Mouse (Mus musculus): ENCODE measurements at regions not wholly inside any gene's neighbourhood (a gene's known extent, or its start where the extent isn't known, plus 50 kb on each side); places are given as distances from the start of the nearest gene placed in this dataset.
"Not testable (repeated sequence)": the region's sequence is repeated elsewhere in the genome, so short reads cannot be mapped to it uniquely, and the experiment has no call there.

DNA sequence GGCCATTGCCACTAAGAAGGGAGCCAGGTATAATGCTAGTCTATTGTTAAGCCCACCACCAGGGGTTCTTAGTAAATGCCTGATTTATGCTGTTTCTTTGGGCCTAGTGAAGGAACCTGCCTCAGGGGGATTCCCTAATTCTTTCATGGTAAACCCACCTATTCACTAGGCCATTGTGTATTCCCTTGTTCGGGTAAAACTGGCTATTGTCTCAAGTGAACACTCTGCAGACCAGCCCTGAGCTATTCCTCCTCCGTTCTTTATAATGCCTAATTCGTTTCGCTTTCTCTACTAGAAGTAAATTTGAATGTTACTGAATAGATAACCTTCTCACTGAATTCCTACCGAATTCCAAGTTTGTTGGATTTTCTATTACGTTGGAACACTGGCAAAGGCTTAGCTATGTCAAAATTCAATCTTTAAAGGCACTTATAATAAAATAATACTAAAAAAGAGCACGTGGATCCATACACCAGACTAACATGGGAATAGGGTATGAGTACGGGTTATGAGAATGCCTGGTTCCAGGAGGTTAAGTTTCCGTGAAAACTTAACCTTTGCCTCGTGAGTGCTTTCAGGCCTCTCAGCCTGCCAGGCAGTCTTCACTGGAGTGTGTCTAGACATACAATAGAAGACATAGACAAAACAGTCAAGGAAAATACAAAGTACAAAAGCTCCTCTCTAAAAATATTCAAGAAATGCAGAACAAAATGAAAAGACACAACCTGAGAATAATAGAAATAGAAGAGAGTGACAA lies 536.8 kb upstream of the Cntn5 start:
- peak; percentile 11 to 33 for DNase-seq

DNA sequence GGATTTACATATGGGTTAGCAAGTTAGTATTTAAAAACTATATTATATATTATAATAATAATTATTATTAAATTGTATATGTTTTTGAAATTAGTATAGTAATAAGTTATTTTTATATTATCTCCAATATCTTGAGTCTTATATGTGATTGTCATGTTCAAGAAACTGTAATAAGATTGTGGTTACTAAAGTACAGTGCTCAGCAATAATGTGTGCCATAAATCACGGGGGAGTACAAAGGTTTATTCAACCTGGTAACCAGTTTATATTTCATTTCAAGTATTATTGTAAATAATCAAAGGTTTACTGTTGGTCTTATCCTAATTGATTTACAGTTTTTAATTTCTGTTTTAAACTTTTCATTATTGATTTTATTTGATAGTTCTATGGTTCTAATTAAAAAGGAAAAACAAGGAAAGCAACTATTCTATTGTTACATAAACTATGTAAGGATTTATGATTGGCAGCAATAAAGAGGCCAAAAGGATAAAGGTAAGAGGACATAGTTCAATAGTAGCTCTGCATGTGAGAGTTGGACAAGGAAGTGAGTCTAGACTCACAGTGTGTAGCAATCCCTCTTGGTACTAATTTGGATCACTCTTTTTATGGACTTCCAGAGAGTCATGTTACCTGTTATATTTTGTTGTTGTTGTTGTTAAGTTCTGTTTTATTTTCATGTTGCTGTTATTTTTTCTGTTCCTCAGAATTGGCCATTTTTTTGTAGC lies 532.0 kb upstream of the Cntn5 start:
- no peak for DNase-seq

DNA sequence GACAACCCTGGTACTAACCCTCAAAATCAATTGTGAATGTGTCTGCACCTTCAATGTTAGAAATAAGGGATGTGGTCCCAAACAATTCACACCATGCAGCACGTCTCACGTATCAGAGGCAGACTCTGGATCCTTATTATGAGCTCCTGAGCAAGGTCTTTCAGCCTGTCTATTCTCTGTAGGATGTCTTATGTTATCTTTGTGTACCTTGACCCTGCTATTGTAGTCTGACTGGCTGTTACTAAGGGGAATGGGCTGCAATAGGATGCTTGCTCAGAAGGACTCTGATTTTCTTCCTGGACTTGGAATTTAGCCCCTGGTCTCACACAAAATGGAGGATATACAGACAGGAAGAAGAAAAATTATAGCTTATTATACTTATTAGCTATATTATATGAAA lies 531.4 kb upstream of the Cntn5 start:
- DNase-seq = no peak

DNA sequence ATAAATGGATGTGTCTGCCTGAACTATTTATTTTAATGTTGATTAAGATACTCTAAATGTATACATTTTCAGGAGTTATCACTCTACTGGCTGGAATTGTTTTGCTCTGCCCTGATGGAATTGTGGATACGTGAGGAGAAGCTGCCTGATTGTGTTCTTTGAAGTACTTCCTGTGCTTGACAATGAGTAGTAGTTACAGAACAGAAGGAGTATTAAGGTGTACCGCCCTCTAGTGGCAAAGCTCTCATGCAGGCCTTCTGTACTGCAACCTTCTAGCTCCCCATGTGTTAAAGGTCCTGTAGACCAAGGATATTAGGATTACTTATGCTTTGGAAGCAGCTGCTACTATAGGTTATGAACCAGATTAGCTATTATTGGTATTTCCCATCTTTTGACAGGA lies 530.4 kb upstream of the Cntn5 start:
- DNase-seq = peak; percentile 10 to 52

DNA sequence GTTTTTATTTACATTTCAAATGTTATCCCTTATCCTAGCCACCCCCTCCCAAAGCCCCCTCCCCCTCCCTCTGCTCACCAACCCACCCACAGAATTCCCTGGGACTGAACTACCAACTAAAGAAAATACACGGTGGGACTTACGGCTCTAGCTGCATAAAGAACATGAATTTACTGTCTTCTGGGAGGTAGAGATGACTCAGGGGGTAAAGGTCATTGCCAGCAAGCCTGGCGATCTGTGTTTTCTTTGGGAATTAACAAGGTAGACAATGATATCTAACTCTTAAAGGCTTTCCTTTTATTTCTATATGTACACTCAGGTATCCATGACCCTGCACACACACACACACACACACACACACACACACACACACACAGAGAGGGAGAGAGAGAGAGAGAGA lies 521.9 kb upstream of the Cntn5 start:
- no peak for DNase-seq

DNA sequence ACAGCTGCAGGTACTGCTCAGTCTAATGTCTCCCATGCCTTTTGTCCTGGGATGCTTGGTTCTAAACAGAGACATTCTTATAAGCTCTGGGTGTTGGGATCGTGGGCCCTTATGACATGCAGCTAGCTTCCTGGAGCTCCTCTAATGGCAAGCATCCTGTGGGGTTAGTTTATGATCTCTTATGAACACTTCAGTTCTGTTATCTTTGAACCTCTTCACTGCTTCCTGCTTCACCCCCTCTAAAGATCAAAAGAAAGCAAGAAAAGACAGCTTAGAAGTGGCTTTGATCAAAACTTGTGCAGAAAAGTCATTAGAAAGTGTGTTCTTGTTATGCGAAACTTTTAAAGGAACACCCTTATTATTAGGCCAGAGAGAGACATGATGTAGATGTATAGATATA lies 492.3 kb upstream of the Cntn5 start:
- no peak for DNase-seq

DNA sequence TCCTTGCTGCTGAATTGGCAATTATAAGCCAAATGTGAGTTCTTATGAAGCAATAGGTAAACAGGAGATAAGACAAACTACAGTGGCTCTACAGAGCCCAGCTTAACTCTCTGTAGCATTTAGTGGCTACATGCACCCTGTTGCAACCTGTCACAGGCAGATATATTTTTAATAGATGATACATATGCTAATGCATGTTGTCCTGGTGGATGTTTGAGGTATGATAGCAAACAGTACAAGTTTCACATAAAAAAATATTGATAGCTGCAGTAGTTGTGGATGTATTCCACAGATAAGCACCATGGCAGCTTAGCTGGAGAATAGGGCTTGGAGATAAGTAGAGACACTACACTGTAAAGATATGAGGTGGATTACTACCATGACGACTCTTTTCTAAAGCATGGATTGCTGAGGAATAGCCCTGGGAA lies 477.1 kb upstream of the Cntn5 start:
- no peak for DNase-seq

DNA sequence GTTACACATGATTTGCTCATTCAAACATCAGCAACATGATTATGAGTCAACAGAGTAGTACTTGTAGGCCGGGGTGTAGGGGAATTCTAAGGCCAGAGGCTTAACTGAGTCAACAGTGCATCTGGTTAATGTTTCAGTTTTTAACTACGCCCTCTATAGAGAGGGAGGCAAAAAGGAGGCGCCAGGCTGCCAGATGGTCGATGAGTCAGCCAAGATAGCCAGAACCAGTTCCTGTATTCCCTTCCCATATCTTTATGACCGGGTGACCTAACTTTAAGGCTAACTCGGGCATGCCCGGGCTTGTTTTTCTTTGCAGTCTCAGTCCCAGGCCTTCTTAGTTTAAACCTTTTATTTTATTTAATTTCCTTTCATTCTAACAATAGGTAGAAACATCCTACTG lies 476.0 kb upstream of the Cntn5 start:
- no peak for DNase-seq

DNA sequence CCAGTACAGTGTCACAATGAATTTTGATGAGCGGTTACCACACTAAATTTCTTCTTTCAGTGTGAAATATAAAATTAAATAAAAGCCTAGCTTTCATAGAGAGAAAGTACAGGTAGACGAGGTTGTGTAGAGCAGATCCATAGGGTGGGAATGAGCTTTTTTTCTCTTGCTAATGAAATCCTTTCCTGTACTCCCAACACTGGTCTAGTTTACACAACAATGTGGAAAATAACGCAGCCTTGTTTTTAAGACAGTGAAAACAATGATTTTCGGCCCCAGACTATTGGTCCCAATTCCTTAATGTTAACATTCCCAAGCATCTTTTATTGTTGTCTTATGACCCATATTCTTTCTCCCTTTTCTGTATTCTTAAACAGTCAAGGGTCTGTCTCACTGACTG lies 473.5 kb upstream of the Cntn5 start:
- no peak for DNase-seq

DNA sequence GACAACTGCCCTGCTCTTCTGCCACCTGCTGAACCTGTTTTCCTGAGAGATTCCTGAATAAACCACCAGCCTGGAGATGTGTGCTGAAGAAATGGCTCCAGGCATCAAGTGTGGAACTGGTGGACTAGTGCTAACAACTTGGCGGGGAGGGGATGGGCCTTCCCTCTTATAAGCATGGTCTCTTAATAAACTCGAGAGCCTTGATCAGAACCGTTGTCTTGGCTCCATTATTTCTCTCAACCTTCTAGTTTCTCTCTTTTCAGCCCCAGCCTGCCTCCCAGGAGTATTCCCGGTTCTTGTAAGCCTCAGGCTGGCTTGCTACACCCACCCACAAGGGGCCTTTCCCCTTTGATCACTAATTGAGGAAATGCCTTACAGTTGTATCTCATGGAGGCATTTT lies 473.0 kb upstream of the Cntn5 start:
- no peak for DNase-seq

DNA sequence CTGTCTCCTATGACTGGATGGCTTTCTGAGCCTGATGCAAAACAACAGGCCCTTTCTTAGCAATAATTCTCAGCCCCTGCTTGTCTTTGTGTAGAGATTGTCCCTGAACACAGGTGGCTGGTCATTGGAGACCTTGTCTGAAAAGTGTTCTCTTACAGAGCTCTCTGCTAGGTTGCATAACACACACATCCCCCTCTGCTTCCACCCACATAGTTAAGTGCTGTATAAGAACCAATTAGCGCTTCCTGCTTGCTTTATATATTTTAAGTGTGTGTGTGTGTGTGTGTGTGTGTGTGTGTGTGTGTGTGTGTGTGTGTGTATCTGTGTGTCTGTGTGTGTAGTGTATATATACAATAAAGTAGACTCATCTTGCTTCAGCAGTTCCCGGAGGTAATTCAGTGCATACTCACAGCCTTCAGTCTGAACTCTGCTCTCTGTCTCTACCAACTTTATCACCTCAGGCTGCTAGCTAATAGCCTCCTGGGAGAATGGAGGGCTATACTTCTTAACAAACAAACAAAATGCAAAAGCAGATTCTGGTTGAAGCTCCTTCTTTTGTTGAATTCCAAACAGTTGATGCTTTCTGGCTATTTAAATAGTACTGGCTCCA lies 468.8 kb upstream of the Cntn5 start:
- DNase-seq = no peak

DNA sequence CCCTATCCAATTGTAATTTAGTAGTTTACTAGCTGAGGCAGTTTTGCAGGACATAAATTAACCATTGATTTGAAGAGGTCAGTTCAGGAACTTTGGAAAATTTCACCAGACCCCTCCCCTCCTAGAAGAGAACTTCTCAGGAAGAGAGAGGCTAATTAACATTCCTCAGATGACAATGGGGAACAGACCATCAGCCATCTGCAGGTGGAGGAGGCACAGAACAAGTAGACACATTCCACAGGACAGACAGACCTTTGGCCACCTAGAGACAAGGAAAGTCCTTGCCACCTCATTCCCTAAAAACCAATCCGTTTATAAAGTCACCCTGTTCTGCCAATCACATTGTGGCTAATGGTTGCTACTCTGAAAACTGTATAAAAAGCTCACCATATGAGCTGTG lies 463.5 kb upstream of the Cntn5 start:
- DNase-seq = no peak

DNA sequence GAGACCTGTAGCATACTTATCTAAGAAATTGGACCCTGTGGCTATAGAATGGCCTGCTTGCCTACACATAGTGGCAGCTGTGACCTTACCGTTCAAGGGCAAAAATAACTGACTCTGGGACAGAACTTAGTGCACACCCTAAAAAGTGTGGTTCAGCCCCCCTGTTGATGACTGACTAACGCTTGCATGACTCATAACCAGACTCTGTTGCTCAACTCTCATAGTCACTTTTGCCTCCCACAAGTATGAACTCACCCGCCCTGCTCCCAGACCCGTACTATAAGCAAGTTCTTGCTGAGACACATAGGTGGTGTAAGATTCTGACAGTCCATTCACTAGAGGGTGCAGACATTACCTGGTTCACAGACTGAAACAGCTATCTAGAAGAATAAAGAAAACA lies 424.3 kb upstream of the Cntn5 start:
- no peak for DNase-seq

DNA sequence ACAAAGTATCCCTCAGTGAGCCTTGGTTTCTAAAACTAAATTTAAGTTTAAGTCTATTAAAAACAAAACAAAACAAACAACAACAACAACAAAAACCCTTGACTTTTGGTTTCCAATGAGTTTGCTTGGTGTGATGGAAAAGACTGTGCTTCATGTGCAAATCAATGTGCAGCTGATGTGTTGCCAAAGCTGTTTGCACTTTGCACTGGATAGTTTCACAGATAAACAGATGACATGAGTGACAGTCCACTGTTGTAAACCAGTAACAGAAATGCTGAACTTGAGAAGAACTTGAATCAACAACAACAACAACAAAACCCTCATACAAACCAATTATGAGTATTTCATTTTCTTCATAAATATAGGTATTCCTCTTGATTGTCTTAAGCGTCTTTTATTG lies 412.6 kb upstream of the Cntn5 start:
- DNase-seq = no peak

DNA sequence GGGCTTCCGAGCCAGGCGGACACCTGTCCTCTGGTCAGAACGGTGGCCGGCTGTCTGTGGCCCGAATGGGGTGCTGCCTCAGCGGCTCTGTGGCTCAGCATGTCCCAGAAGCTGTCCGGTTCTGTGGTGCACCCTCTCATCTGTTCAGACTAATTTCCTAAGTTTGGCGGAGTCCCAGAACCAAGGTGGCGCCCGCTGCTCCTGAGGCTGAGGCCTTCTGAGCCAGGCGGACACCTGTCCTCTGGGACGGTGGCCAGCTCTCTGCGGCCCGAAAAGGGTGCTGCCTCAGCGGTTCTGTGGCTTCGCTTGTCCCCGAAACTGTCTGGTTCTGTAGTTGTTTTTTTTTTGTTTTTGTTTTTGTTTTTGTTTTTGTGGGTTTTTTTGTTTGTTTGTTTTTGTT lies 392.5 kb upstream of the Cntn5 start:
- not testable (repeated sequence) for DNase-seq

DNA sequence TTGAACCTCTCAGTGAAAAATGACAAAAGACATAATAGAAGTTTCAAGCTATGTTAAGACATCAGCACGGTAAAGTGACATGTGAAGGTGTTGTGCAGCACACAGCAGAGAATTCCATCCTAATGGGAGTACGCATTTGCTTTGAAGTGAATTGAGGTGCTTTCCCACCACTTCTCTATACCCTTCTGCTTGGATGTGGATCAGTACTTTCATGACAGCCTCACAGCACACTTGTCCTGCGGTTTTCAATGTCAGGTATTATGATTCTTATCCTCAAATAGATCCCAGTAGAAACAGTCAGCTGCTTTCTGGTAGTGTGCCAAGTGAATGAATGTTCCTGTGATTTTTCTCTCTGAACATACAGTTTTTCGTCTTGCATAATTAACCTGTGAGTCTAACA lies 380.6 kb upstream of the Cntn5 start:
- no peak for DNase-seq

DNA sequence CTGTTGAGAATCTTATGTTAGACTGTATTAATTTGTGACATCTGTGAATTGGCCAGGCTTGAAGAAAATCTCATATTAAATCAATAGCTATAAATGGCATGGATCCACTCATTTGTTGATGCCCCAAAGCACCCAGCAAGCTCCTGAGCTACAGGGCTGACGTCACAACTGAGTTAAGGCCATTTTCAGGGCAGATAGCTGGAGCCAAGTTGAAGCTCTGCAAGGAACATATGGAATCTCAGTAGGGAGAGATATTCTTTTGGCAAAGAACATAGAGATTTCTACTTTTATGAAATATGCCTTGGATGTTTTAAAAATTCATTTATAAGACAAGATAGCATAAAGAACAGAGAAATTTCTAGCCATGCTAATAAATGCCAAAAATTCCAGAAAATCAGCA lies 380.0 kb upstream of the Cntn5 start:
- no peak for DNase-seq

DNA sequence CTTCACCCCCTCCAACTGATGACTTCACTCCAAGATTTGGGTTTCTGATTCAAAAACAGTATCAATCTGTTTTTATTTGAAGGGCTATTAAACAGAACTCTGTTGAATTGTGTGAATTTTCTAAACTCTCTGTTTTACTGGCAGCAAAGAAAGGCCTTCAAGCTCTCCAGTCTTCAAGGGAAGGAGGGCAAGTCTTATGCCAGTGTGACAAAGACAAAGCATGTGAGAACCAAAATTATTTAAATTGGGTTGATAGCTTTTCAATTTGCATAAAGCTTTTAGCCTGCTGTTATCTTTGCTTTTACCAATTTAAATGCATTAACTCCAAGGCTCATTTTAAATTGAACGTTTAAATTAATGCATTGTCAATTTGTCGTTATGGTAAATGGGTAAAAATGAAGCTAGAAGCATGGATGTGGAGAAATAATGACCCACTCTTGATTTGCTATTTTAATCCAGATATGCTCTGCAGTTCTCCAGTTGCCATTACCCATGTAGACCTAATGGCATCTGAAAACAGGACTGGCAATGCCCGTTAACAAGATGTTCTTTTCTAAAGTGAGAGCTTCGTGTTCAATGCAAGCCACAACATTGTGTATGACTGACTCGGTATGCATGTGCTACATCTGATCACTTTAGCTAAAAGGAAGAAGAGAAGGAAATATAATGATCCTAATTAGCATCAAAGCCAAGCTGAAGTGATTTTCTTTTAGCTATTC lies 375.0 kb upstream of the Cntn5 start:
- no peak for DNase-seq

DNA sequence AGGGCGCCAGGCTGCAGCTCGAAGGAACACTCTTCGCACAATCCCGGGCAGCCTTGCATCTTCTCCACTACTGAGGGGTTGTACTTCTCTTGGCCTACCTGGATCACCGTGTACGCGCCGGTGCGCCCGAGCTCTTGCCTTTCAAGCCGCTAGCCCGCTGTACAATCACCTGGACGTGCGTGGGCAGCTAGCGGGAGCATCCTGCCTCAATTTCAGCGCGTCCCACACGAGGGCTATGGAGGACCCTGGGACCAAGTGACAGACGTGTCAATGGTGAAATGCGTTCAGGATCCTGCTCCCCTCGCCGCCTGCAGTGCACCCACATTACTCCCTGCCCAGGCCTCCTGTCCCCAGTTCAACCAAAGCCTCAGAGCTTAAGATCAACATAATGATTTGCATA lies 373.2 kb upstream of the Cntn5 start:
- DNase-seq = no peak

DNA sequence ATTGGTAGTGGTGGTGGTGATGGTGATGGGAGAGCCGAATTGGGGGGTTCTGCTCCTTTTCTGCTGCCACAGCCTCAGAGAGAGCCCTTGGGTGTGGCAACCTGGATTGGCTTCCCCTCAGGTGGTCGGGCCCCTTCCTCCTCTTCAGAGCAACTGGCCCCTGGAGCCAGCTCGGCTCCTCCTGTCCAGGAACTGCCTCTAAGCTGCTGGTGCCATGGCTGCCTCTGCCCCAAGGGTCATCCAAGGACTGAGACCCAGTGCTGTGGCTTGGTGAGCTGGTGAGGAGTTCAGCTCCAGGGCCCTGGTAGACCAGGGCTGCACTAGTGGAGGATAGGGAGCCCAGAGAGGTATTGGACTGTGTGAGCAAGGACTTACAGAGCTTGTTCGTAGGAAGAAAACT lies 372.4 kb upstream of the Cntn5 start:
- DNase-seq = no peak

DNA sequence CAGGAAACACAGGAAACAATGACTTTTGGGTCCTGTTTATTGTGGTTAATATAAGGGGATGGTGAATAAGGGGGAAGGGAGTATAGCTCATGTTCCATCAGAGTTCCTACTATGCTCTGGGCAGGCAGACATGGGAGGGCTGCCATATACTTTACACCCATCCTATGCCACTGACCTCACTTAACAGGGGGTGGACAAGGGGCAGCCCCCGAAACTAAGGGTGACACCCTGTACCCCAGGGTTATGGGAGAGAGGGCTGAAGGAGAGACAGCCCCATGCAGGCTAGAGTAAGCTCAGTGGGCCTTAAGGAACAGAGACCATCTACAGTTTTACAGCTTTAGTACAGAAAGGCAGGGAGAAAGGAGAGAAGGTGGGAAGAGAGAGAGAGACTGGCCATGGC lies 352.3 kb upstream of the Cntn5 start:
- DNase-seq = no peak

DNA sequence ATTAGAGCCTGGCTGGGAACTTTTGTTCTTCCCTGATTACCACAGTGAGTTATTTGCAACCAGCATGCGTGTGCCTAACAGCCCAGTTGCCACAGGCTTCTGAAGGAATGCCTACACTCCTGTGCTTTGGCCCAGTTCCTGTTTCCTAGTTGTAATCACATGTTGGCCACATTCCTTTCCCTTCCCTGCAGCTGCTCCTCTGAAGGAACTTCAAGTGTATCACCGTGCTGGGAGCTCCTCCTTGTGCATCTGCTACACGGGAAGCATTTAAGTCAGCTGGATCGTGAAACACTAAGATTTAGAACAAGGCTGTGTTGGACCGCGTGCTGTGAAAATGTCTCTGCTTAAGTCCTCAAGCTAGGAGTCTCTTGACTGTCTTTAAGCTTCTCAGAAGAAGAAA lies 302.3 kb upstream of the Cntn5 start:
- DNase-seq = no peak

DNA sequence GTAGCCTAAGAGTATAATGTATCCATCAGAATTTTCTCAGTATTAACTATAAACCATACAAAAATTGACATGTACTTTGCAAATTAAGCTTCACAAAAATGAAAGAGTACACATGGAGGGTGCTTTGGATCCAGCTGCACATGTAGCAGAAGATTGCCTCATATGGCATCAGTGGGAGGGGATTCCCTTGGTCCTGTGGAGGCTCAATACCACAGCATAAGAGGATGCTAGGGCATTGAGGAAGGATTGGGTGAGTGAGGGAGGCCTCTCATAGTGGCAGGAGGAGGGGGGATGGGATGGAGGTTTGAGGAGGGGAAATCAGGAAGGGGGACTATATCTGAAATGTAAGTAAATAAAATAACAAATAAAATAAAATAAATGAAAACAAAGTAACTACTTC lies 301.7 kb upstream of the Cntn5 start:
- no peak for DNase-seq

DNA sequence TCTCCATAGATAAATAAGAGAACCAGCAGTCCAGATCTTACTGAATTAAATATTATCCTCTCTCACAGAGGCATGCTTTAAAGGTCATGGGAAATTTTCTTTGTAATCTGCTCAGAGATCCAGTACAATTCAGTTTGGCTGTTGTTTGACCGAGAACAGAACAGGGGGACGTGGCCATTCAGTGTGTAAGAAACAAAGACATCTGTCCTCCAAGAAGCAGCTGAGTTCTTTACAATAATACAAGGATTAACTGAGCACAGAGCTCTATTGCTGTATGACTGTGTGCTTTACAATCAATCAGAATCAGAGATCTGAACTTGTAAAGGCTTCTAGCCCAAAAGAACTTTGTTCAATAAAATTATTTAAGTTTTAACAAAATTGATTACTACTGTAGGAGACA lies 287.6 kb upstream of the Cntn5 start:
- no peak for DNase-seq

Data from kidney, adult 8-10 months (tissue).